Mouse (Mus musculus) testis, postnatal 10 days (tissue): Measurements from ENCODE around the gene Pnldc1.

Source experiments
- DNase-seq: peaks from one replicate; pipeline ENCODE4 v3.0.0; 2021; ENCODE audit warnings: low spot score

Pnldc1 gene

DNA sequence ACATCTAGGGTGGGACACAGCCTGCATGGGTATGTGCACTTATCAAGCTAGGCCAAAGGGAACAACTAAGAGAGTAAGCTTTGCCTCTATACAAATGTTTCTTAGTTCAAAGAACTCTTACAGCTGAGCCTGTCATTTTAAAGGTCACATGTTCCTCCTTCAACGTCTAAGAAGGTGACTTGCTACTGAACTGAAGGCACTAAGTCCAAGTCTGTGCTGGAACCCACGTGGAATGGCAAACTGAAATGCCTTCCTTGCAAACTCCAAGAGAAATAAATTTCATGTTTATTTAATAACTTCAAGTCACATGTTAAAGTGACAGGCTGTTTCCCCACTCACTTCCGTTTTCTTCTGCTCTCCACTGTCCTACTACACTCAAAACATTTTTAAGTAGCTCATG lies 52.6 kb downstream of the Pnldc1 start:
- DNase-seq, result no peak

DNA sequence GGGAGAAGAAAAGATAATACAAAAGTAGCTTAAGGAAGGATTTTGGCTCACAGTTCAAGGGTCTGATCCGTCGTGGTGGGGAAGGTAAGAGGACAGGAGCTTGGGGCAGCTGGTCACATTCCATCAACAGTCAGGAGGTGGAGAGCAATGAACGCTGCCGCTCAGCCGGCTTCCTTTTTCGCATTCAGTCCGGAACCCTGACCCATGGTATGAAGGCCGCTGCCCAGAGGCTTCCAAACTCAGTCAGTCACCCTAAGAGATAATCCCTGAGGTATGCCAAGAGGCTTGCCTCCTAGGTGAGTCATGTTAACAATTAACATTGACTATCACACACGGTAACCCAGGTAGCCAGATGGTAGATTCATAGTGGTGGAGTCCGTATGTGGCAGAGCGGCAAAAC lies 55.6 kb downstream of the Pnldc1 start:
- no peak for DNase-seq

GRCm38 (mm10) chr17:12853821-12854220 lies 56.2 kb downstream of the Pnldc1 start:
- no peak for DNase-seq

- DNase-seq, result no peak
Measured at GRCm38 (mm10) chr17:12851689-12852088, 58.3 kb downstream of the Pnldc1 start.

DNA sequence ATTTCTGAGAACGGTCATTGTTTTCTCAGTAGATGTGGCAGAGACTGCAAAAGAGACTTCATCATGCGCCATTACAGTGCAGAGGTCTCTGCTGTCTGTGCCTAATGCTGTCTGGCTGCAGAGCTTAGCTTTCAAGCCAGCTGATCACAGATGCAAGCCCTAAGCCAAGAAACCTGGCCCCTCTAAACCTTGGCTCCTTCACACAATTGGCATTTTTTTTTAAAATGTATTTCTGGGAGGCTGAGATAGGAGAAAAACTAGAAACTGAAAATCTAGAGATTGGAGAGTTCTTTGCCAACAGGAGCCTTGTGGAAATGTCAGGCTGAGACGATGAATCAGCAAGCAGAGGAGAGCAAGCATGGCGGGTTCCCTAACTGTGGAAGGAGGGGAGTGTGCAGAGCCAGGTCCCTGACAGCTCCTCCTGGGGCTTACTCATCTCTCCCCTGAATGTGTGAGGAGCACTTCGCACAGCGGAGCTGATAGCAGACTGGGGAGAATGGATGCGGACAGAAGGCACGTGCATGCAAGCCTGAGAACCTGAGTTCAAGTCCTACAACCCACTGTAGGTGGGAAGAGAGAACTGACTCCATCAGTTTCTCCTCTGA lies 60.1 kb downstream of the Pnldc1 start:
- no peak for DNase-seq

- no peak for DNase-seq
Measured at GRCm38 (mm10) chr17:12847736-12848135, 62.3 kb downstream of the Pnldc1 start.

DNA sequence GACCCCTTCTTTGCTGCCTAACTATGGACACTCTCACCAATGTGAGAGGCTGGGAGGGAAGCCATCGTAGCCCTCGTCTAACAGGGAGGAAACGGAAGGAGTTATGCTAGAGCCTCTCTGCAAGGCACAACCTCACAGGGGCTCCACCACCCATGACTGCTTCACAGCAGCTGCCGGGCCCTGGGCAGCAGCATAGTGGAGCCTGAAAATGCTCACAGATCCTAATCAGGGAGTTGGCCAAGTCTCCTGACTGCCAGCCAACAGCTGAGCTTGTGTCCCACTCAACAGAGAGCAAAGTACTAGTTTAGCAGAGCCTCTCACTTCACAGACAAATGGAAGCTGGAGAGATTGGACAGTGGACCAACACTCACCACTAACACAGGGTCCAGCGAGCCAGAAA lies 63.6 kb downstream of the Pnldc1 start:
- no peak for DNase-seq

DNA sequence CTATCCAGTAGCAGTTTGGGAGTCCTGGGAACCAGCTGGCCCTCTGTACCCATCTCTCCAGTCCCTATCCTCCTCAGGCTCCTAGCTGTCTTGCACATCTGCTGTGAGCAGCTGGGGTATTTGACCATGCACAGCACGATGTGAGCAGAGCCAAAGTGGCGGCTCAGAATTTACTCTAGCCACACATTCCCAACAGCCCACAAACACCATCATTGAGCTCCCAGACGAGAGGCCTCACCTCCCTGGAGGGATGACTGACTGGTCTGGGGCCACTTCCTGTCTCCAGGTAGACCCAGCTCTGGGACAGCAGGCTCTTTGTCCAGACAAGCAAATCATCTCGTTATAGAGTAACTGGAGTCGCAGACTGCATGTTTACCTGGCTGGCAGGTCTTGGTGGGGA lies 64.2 kb downstream of the Pnldc1 start:
- DNase-seq, result no peak

GRCm38 (mm10) chr17:12844540-12844939 lies 65.5 kb downstream of the Pnldc1 start:
- no peak for DNase-seq

- DNase-seq, result no peak
Measured at GRCm38 (mm10) chr17:12843826-12844225, 66.2 kb downstream of the Pnldc1 start.

DNA sequence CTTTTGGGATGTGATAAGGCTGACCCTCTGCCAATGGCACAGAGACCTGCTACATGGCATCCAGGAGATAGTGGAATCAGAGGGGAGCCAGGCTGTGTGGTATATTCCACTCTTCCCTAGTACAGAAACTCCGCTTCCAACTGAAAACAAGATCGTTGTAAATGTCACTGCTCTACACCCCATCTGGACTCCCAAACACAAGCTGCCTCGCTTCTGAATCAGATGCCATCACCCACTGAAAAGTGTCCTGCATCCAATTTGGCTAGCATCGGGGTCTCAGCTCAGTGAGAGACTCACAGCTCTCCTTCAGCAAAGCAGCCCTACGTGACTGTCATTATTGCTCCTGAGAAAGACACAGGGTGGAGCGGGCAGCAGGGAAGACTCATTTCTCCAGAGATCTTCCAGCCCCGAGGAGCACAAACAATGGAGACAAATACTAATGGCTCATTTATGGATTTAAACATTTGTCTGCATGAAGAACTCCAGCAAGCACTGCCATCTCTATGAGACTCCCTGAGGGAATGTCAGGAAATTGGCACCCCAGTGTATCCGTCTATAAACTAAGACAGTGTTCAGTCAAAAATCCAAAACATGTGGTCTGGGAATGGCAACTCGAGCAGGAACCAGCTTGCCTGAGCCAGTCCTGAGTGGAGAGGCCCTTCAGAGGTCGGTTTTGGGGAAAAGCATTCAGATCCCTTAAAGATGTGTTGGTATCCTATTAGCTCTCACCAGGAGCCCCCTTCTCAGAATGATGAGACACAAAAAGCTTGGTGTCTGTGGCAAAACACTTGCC lies 70.4 kb downstream of the Pnldc1 start:
- no peak for DNase-seq
